Mouse (Mus musculus) ES-E14 (cell line): ENCODE measurements around the gene Cd34. TPM values are rescaled to one million over a fixed set of nuclear protein-coding genes. Genes with fewer than 3 reads are reported as not detected.

Experiments used
- DNase-seq: peaks from one replicate; pipeline ENCODE4 v3.0.0-alpha.2; 2013; ENCODE audit warnings: low read depth, low spot score
- H3K27ac ChIP-seq: 2 replicates; pipeline ENCODE4 v1.5.1; 2012; ENCODE audit warnings: low read depth, mild to moderate bottlenecking, low read length, moderate library complexity, mixed read lengths; ENCODE audit not compliant: poor library complexity, insufficient read depth, severe bottlenecking
- H3K36me3 ChIP-seq: 2 replicates; pipeline ENCODE4 v1.6.1; 2012; ENCODE audit warnings: mild to moderate bottlenecking, low read length, moderate library complexity, mixed read lengths; ENCODE audit not compliant: control insufficient read depth, poor library complexity, insufficient read depth, severe bottlenecking
- H3K4me1 ChIP-seq, 2 experiments: fragments of 150-350 bp in 1 of 2; sonication (generic) in 1 of 2; 2 replicates each; pipeline ENCODE4 v1.6.1; 2012; ENCODE audit warnings: low read length in 2 of 2, mild to moderate bottlenecking in 1 of 2, mixed read lengths in 1 of 2; ENCODE audit not compliant: control insufficient read depth in 2 of 2, insufficient read depth in 2 of 2, poor library complexity in 1 of 2
- H3K4me3 ChIP-seq, 2 experiments: fragments of 150-350 bp in 1 of 2; sonication (generic) in 1 of 2; 2 replicates each; pipeline ENCODE4 v1.5.1; 2012; ENCODE audit warnings: low read length in 2 of 2, low read depth in 1 of 2, mild to moderate bottlenecking in 1 of 2, mixed read lengths in 1 of 2; ENCODE audit not compliant: insufficient read depth in 1 of 2, poor library complexity in 1 of 2, severe bottlenecking in 1 of 2
- H3K9ac ChIP-seq: 2 replicates; pipeline ENCODE4 v1.6.1; 2012; ENCODE audit warnings: low read depth, mild to moderate bottlenecking, low read length, mixed read lengths; ENCODE audit not compliant: poor library complexity, insufficient read depth, severe bottlenecking
- H3K9me3 ChIP-seq: fragments of 150-350 bp; sonication (generic); 2 replicates; pipeline ENCODE4 v1.6.1; 2012; ENCODE audit warnings: low read depth, mild to moderate bottlenecking, low read length; ENCODE audit not compliant: control insufficient read depth, insufficient read depth
- CHD2 ChIP-seq: IDR thresholded peaks from 2 replicates; pipeline ENCODE4 v1.6.1; 2014; ENCODE audit warnings: mild to moderate bottlenecking, low read depth, low read length, inconsistent platforms
- HCFC1 ChIP-seq: IDR thresholded peaks from 2 replicates; pipeline ENCODE4 v1.6.1; 2012; ENCODE audit warnings: low read length, inconsistent platforms, borderline replicate concordance; ENCODE audit not compliant: insufficient read depth
- MAFK ChIP-seq: IDR thresholded peaks from 2 replicates; pipeline ENCODE4 v1.6.1; 2014; ENCODE audit warnings: mild to moderate bottlenecking, low read depth, low read length, inconsistent platforms; ENCODE audit not compliant: insufficient read depth
- ZC3H11A ChIP-seq: IDR thresholded peaks from 2 replicates; pipeline ENCODE4 v1.6.1; 2012; ENCODE audit warnings: low read depth, mild to moderate bottlenecking, inconsistent platforms, low read length, borderline replicate concordance
- ZNF384 ChIP-seq: IDR thresholded peaks from 2 replicates; pipeline ENCODE4 v1.6.1; 2012; ENCODE audit warnings: low read depth, low read length, inconsistent platforms
- in situ Hi-C, 2 experiments: fragments of 600-800 bp; cut with MboI; formaldehyde crosslinking; loops; one replicate each; pipeline ENCODE4 v1.15.1; 2025; ENCODE audit warnings: low sequenced_read_pairs in 2 of 2, inconsistent platforms in 1 of 2; ENCODE audit not compliant: unreplicated experiment in 2 of 2
- total RNA-seq: library from RNA; depleted of rRNA; stranded (reverse); fragments of 300-350 nt; gene quantifications from 2 replicates; pipeline ENCODE4 v1.2.3, GENCODE M21; 2012

Cd34 gene
- total RNA-seq, 1 experiment, result 8.4 TPM

DNA sequence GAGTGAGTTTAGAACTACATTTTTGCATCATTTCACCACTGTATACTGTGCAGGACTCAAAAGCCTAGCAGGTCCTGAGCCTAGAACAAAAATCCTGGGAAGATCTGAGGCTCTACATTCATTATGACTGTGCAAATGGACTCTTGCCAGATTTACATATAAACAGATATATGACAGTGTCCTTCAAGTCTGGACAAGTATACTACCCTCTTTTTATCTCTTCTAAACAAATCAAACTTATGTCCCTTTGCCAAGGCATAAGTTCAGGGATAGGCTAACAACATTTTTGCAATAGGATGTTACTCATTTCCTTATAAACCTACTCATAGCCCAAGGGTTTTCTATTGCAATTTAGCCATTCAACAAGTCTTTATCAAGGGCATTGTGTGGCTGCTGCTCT lies 24.1 kb downstream of the Cd34 start:
- Histone ChIP-seq H3K36me3 (no peaks in the 10 kb centered on the region), H3K27ac (no peak overlapping the region), H3K4me3 (no peak overlapping the region), H3K9ac (no peak overlapping the region), H3K9me3 (no peaks in the 10 kb centered on the region), H3K4me1 (no peaks in the 10 kb centered on the region)
- TF ChIP-seq HCFC1, result no peak
- no peak for TF ChIP-seq ZNF384
- TF ChIP-seq MAFK, result no peak
- TF ChIP-seq ZC3H11A, result no peak
- TF ChIP-seq CHD2, result no peak
- DNase-seq, result no peak
- in situ Hi-C loops, result loop anchor here in 1 of 2 experiments (25.0 kb wide), 1 partner anchor 350 kb away; the partner anchor contains the start of gene Plxna2

GRCm38 (mm10) chr1:194971980-194972379 lies 33.4 kb downstream of the Cd34 start:
- Histone ChIP-seq H3K9ac (no peak overlapping the region), H3K4me3 (no peak overlapping the region), H3K4me1 (no peaks in the 10 kb centered on the region), H3K9me3 (no peaks in the 10 kb centered on the region), H3K27ac (no peak overlapping the region), H3K36me3 (no peaks in the 10 kb centered on the region)
- no peak for TF ChIP-seq HCFC1
- no peak for TF ChIP-seq ZNF384
- no peak for DNase-seq
- in situ Hi-C loops, result loop anchor here in 1 of 2 experiments (25.0 kb wide), 1 partner anchor 360 kb away; the partner anchor contains the start of gene Plxna2

DNA sequence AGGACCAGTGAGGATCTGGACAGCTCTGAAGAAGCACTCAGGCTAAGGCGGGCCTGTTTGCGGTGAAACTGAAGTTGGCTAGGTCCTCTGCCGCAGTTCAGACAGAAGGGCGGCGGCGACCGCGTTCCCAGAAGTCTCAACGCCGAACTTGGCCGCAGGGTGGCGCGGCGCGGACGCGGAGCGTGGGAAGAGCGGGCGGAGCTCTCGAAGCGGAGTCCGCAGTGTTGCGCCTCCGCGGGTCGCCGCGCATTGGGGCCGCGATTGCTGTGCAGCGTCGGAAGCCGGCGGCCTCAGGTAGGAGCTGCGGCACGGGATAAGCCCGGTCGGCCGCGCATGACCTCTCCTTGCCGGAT lies 37.5 kb downstream of the Cd34 start:
- Histone ChIP-seq H3K9ac (peak overlapping the region; percentile 83), H3K27ac (no peak overlapping the region), H3K4me1 (no peaks in the 10 kb centered on the region), H3K9me3 (no peaks in the 10 kb centered on the region), H3K36me3 (no peaks in the 10 kb centered on the region), H3K4me3 (peak overlapping the region; percentile 71 to 75)
- in situ Hi-C loops, result no loop called here
- DNase-seq, result peak; percentile 75
- TF ChIP-seq ZC3H11A, result no peak
- TF ChIP-seq HCFC1, result no peak; the same call in 1 of the 2 replicates
- TF ChIP-seq ZNF384, result no peak
- no peak for TF ChIP-seq MAFK
- TF ChIP-seq CHD2, result no peak

DNA sequence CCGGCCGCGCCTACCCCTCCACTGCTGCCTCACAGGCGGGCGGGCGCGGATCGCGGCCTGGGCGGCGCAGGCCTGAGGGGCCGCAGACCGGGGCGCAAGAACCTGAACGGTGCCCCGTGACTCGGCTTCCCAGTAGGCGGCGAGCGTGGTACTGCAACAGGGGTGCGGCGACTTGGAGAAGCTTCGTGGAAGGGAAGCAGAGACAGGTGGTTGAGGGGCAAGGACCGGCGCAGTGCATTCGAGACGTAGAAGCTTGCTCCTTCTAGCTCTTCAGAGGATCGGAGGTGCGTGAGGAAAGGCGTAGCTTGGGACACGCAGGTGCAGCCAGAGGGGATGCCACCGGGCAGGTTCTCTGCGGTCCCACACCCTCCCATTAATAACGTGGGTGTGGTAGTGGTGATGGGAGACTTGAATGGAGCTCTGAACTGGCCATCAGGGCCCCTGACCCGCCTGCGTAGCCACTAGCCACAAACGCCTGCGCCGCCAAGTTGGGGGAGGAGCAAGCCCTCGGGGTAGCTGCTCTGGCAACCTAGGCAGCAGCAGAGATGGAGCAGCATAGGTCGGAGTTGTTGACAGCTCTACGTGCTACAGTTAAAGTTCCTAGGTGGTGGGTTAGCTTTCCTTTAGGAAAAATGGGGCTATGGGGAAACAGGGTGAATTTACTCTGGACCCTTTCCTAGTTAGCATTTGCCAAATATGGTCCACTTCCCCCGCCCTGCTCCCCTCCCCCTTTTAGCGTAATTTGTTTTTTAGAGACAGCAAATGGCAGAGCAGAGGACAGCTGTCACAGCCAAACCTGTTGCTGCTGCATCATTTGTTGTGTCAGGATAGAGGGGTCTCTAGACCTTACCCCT lies 38.1 kb downstream of the Cd34 start:
- no peaks in the 10 kb centered on the region for H3K9me3 ChIP-seq
- TF ChIP-seq HCFC1, result 0 out of 2 replicates have a peak, but pooled peaks have one; percentile 5
- TF ChIP-seq ZC3H11A, result no peak
- TF ChIP-seq CHD2, result no peak
- no peaks in the 10 kb centered on the region for H3K4me1 ChIP-seq
- DNase-seq, result peak; percentile 45
- H3K36me3 ChIP-seq, result no peaks in the 10 kb centered on the region
- in situ Hi-C loops, result no loop called here
- peak overlapping the region; percentile 71 to 75 for H3K4me3 ChIP-seq
- H3K9ac ChIP-seq, result peak overlapping the region; percentile 83
- H3K27ac ChIP-seq, result no peak overlapping the region
